Mouse (Mus musculus) midbrain, postnatal 0 days (tissue): Measurements from ENCODE around the gene Cep170. TPM values are rescaled to one million over a fixed set of nuclear protein-coding genes. Genes with fewer than 3 reads are reported as not detected.

Source experiments
- ATAC-seq: fragments of 200-750 bp; cut with Nextera tagmentation; 2 replicates; pipeline ENCODE4 v1.8.0; 2017; ENCODE audit warnings: moderate number of reproducible peaks, mild to moderate bottlenecking, moderate TSS enrichment, moderate library complexity; ENCODE audit not compliant: low FRiP score
- DNase-seq: peaks from one replicate; pipeline ENCODE4 v3.0.0-alpha.2; 2015; ENCODE audit warnings: low spot score
- H3K27ac ChIP-seq: fragments of 300-500 bp; sonication (generic); 2 replicates; pipeline ENCODE4 v1.5.1; 2014; ENCODE audit warnings: low read depth, mild to moderate bottlenecking, low read length, mixed read lengths
- H3K27me3 ChIP-seq: fragments of 300-500 bp; sonication (generic); 2 replicates; pipeline ENCODE4 v1.6.1; 2014; ENCODE audit warnings: low read length, control low read depth, mixed read lengths; ENCODE audit not compliant: insufficient read depth
- H3K36me3 ChIP-seq: fragments of 300-500 bp; sonication (generic); 2 replicates; pipeline ENCODE4 v1.6.1; 2014; ENCODE audit warnings: low read length, control low read depth, mixed read lengths; ENCODE audit not compliant: insufficient read depth
- H3K4me1 ChIP-seq: fragments of 300-500 bp; sonication (generic); 2 replicates; pipeline ENCODE4 v1.6.1; 2014; ENCODE audit warnings: mild to moderate bottlenecking, control low read depth, antibody characterized with exemption, low read length, mixed read lengths; ENCODE audit not compliant: insufficient read depth
- H3K4me2 ChIP-seq: fragments of 300-500 bp; sonication (generic); 2 replicates; pipeline ENCODE4 v1.6.1; 2014; ENCODE audit warnings: low read depth, mild to moderate bottlenecking, low read length, mixed read lengths; ENCODE audit not compliant: poor library complexity, severe bottlenecking
- H3K4me3 ChIP-seq: fragments of 300-500 bp; sonication (generic); 2 replicates; pipeline ENCODE4 v1.5.1; 2014; ENCODE audit warnings: low read depth, mild to moderate bottlenecking, low read length, moderate library complexity
- H3K9ac ChIP-seq: fragments of 300-500 bp; sonication (generic); replicated peaks from 2 replicates; pipeline ENCODE4 v1.6.1; 2014; ENCODE audit warnings: mild to moderate bottlenecking, low read length, moderate library complexity, mixed read lengths; ENCODE audit not compliant: poor library complexity, severe bottlenecking
- H3K9me3 ChIP-seq: fragments of 300-500 bp; sonication (generic); 2 replicates; pipeline ENCODE4 v1.6.1; 2016; ENCODE audit warnings: low read length, control low read depth
- CTCF ChIP-seq: IDR thresholded peaks from 2 replicates; pipeline ENCODE4 v1.5.1; 2016; ENCODE audit warnings: antibody characterized with exemption, mild to moderate bottlenecking
- WGBS: fragments of 180-500 bp; shearing (Covaris S2); extraction: QIAGEN DNeasy Blood & Tissue Kit; methylation state at CpG from one replicate; pipeline ENCODE4 v1.1.7; 2014; 5-methylcytosine and 5-hydroxymethylcytosine counted together
- polyA plus RNA-seq: library from polyadenylated mRNA; unstranded; fragments of >200 nt; fragmentation: Nextera tagmentation; extraction: Ambion mirVana; gene quantifications from 2 replicates; pipeline ENCODE4 v1.2.1, GENCODE M21; 2015
- total RNA-seq: library from RNA; depleted of rRNA; stranded (reverse); fragments of >200 nt; gene quantifications from 2 replicates; pipeline ENCODE4 v1.2.3, GENCODE M21; 2014

Cep170 gene
- total and polyA plus RNA-seq, 2 experiments from 2014 or later = 83.1 to 165 TPM

DNA sequence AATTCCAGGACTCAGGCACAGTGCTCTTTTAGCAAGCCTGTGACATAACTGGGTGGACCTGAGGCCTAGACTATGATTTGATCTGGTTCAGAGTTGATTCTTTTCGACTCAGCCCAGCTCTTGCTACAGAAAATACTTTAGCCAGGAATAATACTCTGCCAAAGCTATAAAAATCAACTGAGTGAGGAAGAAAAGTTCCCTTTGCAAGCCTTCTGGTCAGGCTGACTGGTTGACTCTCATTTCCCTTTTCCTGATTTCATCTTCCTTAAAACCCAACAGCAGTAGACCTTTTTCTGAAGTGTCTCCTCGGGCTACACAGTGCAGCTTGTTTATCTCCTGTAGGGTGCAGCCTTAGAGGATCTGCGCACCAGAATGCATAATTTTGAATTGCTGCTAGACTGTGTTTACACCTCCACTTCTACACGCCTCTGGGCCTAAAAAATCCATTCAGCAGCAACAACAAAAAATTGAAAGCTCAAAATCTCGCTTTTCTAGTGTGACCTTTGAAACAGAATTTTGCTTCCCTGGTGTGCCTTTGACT lies 14.1 kb upstream of the Cep170 start:
- no peak for ATAC-seq
- Histone ChIP-seq H3K9ac (no peak overlapping the region), H3K4me1 (no peaks in the 10 kb centered on the region), H3K4me2 (no peak overlapping the region), H3K27me3 (no peaks in the 10 kb centered on the region), H3K4me3 (no peak overlapping the region), H3K27ac (no peak overlapping the region), H3K9me3 (no peaks in the 10 kb centered on the region), H3K36me3 (no peaks in the 10 kb centered on the region)
- no peak for DNase-seq
- 59% methylated on average over 5 of the region's 5 CpGs for WGBS
- TF ChIP-seq CTCF = no peak

DNA sequence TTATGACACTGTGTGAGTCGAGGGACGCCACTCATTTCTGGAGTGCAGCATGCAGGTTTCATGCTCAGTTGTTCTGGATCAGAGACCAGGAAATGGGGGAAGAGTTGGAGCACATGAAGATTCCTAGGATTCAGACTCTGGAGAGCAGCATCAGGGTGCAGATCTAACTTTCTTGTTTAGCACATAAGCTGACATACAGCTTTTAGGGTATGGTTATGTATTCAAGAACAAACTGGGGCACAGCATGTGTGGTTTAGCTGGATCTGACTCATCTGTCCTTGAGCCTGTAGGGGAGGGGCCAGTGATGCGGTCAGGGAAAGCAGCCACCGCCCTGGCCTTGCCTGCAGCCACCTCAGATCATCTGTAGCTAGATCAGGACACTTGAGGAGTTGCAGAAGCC lies 13.5 kb upstream of the Cep170 start:
- WGBS = 82% methylated on average over 4 of the region's 4 CpGs
- H3K36me3 ChIP-seq = no peaks in the 10 kb centered on the region
- no peaks in the 10 kb centered on the region for H3K9me3 ChIP-seq
- no peaks in the 10 kb centered on the region for H3K4me1 ChIP-seq
- H3K4me3 ChIP-seq = no peak overlapping the region
- DNase-seq (no peak), ATAC-seq (no peak)
- H3K27ac ChIP-seq = no peak overlapping the region
- TF ChIP-seq CTCF = no peak
- no peak overlapping the region for H3K9ac ChIP-seq
- H3K27me3 ChIP-seq = no peaks in the 10 kb centered on the region
- no peak overlapping the region for H3K4me2 ChIP-seq

DNA sequence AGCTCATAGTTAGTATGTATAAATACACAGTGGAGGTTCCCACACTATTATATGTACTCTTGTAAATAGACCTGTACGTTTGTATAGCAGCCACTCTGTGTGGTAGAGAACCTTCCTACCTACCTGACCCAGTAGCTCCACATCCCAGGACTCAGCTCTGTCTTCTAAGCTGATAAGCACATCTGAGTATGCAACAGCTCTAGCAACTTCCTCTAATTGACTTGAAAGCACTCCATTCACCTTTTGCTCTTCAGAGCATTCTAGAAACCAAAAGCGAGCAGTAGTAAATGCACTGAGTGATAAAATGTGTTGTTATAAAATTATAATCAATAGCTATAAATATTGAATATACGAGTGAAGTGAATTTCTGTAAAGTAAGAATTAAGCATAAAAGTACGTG lies 13.1 kb upstream of the Cep170 start:
- WGBS = 92% methylated on average over 4 of the region's 4 CpGs
- no peak for ATAC-seq
- H3K9ac ChIP-seq = no peak overlapping the region

DNA sequence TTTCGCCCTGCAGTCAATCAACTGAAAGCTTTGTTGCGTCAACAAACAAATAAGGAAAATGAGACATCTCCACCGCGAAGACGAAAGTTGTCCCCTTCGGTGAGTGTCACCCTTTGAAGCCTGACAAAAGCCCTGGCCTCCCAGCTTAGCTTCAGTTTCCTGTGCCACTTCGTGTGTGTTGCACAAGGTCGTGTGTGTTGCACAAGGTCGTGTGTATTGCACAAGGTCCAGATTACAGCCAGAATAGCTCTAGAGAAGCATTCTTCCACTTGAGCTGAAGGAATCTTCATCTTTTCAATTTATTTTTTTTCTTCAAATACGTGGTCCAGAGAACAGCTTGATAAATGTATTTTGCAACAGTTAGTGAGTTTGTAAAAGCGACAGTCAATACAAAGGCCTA lies 12.3 kb upstream of the Cep170 start:
- ATAC-seq (no peak), DNase-seq (no peak)
- H3K27ac ChIP-seq = no peak overlapping the region
- no peaks in the 10 kb centered on the region for H3K4me1 ChIP-seq
- H3K36me3 ChIP-seq = no peaks in the 10 kb centered on the region
- no peaks in the 10 kb centered on the region for H3K27me3 ChIP-seq
- H3K4me2 ChIP-seq = no peak overlapping the region
- TF ChIP-seq CTCF = no peak
- H3K9me3 ChIP-seq = no peaks in the 10 kb centered on the region
- H3K9ac ChIP-seq = no peak overlapping the region
- 81% methylated on average over 11 of the region's 11 CpGs for WGBS
- no peak overlapping the region for H3K4me3 ChIP-seq

More for the DNA sequence above, 13.1 kb upstream of the Cep170 start:
- no peak for TF ChIP-seq CTCF
- no peak overlapping the region for H3K27ac ChIP-seq
- H3K9me3 ChIP-seq = no peaks in the 10 kb centered on the region
- DNase-seq = no peak
- H3K36me3 ChIP-seq = no peaks in the 10 kb centered on the region
- no peak overlapping the region for H3K4me3 ChIP-seq
- no peaks in the 10 kb centered on the region for H3K4me1 ChIP-seq
- H3K4me2 ChIP-seq = no peak overlapping the region
- no peaks in the 10 kb centered on the region for H3K27me3 ChIP-seq

DNA sequence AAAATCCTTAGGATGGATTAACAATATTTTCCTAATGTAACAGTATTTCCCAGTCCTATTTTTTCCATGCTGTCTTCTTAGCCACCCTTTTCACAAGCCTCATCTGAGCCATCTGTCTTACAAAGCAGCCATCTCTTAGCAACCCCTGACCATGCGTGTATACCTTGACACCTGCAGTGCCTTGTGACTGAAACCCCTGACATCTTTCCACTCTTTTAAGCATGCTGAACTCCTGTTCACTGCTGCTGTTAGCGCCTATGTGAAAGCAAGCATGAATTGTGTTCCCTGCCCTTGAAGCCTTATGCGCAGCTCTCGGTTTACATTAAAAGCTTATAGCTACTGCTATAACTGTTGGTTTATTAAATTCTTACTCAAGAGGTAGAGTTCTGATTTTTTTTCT lies 11.2 kb upstream of the Cep170 start:
- no peak overlapping the region for H3K27ac ChIP-seq
- no peak overlapping the region for H3K4me3 ChIP-seq
- no peak overlapping the region for H3K9ac ChIP-seq
- ATAC-seq (no peak), DNase-seq (no peak)
- WGBS = 81% methylated on average over 4 of the region's 4 CpGs
- no peaks in the 10 kb centered on the region for H3K36me3 ChIP-seq
- no peak overlapping the region for H3K4me2 ChIP-seq
- no peak for TF ChIP-seq CTCF
- H3K27me3 ChIP-seq = no peaks in the 10 kb centered on the region
- H3K9me3 ChIP-seq = no peaks in the 10 kb centered on the region
- H3K4me1 ChIP-seq = no peaks in the 10 kb centered on the region

DNA sequence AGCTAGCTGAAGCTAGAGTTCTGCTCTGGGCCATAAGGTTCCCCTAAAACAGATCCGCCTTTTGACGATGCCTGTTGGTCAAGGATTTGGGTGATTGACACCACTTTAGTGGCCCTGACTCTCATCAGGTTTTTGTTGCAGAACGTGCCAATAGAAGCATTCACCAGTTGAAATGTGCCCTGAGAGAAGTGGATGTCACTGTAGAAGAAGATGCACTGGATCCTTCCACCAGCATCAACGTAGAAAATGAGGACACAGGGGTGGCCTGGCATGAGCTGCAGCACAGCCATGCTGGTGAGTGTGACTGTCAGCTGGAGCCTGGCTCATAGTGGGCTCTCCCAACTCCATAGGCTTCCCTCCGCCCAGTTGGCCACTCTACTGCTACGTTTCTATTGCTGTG lies 10.7 kb upstream of the Cep170 start:
- no peaks in the 10 kb centered on the region for H3K36me3 ChIP-seq
- DNase-seq (no peak), ATAC-seq (no peak)
- no peak overlapping the region for H3K9ac ChIP-seq
- no peaks in the 10 kb centered on the region for H3K9me3 ChIP-seq
- no peak for TF ChIP-seq CTCF
- WGBS = 80% methylated on average over 6 of the region's 6 CpGs
- no peak overlapping the region for H3K27ac ChIP-seq
- no peak overlapping the region for H3K4me3 ChIP-seq
- no peak overlapping the region for H3K4me2 ChIP-seq
- no peaks in the 10 kb centered on the region for H3K4me1 ChIP-seq
- H3K27me3 ChIP-seq = no peaks in the 10 kb centered on the region
